In the genomic region with DNA sequence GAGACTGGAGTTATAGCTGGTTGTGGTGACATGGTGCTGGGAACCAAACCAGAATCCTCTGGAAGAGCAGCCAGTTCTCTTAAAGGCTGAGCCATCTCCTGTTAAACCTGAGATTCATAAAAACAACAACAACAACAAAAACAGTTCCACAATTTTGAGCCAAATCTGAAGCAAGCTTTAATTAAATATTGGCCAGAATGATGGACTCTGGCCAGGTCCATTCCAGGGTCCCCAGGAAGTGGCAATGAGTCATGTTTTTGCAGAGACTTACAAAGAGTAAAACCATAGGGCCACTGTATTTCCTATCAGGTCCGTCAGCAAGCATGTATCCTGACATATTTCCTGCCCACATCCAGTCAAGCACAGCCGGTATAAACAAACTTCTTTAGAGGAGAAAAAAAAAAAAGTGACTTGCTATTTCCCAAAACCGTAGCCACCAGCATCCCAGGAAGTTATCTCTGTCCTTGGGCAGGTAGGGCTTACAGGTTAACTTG, we compare ENCODE assay signal across 27 mouse cellular contexts. TPM values are rescaled to one million over a fixed set of nuclear protein-coding genes. Genes with fewer than 3 reads are reported as not detected.
DNase-seq lines count a peak whose midpoint lies in the region; ATAC-seq and TF ChIP-seq lines count a peak whose summit lies in the region.
"Had no signal": no experiment of that assay in that cellular context is flagged by ENCODE, and none has a peak within 500 bp of the region (broad histone marks: within the 10 kb centered on the region; RNA-seq: fewer than 3 reads in every experiment).

No protein-coding gene starts in this region.

- H3K27me3 ChIP-seq in kidney, embryonic 15.5 days: no peaks in the 10 kb centered on the region
- H3K27me3 ChIP-seq in lung, postnatal 0 days (replicated peaks; ENCODE audit: insufficient read depth, low read length): no peaks in the 10 kb centered on the region
- H3K27me3 ChIP-seq in myocyte (ENCODE audit: control insufficient read depth, insufficient read depth, insufficient read length): no peaks in the 10 kb centered on the region
- H3K27me3 ChIP-seq in heart, embryonic 11.5 days (ENCODE audit: control insufficient read depth, insufficient read depth, low read length): no peaks in the 10 kb centered on the region
- H3K27me3 ChIP-seq in midbrain, embryonic 16.5 days (ENCODE audit: control insufficient read depth, insufficient read depth, low read depth, low read length): no peaks in the 10 kb centered on the region
- H3K27me3 ChIP-seq: embryonic facial prominence, embryonic 12.5 days; heart, embryonic 12.5 days; lung, embryonic 15.5 days; midbrain, embryonic 15.5 days; neural tube, embryonic 13.5 days had no signal

- H3K27ac ChIP-seq in kidney, embryonic 15.5 days: no peak overlapping the region
- no peak overlapping the region for H3K27ac ChIP-seq in lung, postnatal 0 days (ENCODE audit: low read length)
- no peak overlapping the region for H3K27ac ChIP-seq in heart, embryonic 11.5 days (ENCODE audit: low read depth, low read length)
- H3K27ac ChIP-seq in midbrain, embryonic 16.5 days (ENCODE audit: low read length): no peak overlapping the region
- H3K27ac ChIP-seq: embryonic facial prominence, embryonic 12.5 days; hindbrain, embryonic 14.5 days; liver, embryonic 14.5 days; lung, embryonic 15.5 days; midbrain, embryonic 15.5 days; neural tube, embryonic 13.5 days had no signal

- H3K4me1 ChIP-seq in kidney, embryonic 15.5 days: 0 out of 2 replicates have a peak, but pooled peaks cover 4% of the 10 kb centered on the region
- H3K4me1 ChIP-seq in lung, postnatal 0 days (ENCODE audit: insufficient read depth, low read depth, low read length): peaks cover 7% of the 10 kb centered on the region; the same call in 1 of the 2 replicates
- H3K4me1 ChIP-seq in lung, adult 2 months (ENCODE audit: control insufficient read depth, insufficient read depth, low read length): peaks cover 5% of the 10 kb centered on the region
- peaks cover 4% of the 10 kb centered on the region; the same call in 1 of the 2 replicates for H3K4me1 ChIP-seq in heart, embryonic 11.5 days (ENCODE audit: control insufficient read depth, insufficient read depth, low read length)
- H3K4me1 ChIP-seq in midbrain, embryonic 16.5 days (ENCODE audit: control insufficient read depth, insufficient read depth, low read length): no peaks in the 10 kb centered on the region
- H3K4me1 ChIP-seq: embryonic facial prominence, embryonic 12.5 days had no signal

- DNase-seq in kidney, adult 11 months: peak; percentile 14
- peak; percentile 27 for DNase-seq in lung, postnatal 0 days (ENCODE audit: low spot score)
- no peak for DNase-seq in lung, adult 2 months
- DNase-seq: adrenal gland, adult 8-10 months; cerebellum, adult 8-10 months; cerebellum, postnatal 25 days; embryo, embryonic 11 days; gastrocnemius, postnatal 14 days; liver; right cerebral cortex, adult 18-20 months; spleen, adult 18-20 months; thymus, postnatal 25 days had no signal

- 51% methylated on average over 3 of the region's 3 CpGs for WGBS in kidney, embryonic 15.5 days
- 15% methylated on average over 3 of the region's 3 CpGs for WGBS in lung, postnatal 0 days
- WGBS in lung, adult 2 months: 20% methylated on average over 3 of the region's 3 CpGs
- WGBS in heart, embryonic 11.5 days (ENCODE audit: insufficient replicate concordance): 47% methylated on average over 3 of the region's 3 CpGs
- 80% methylated on average over 3 of the region's 3 CpGs for WGBS in midbrain, embryonic 16.5 days

- no peaks in the 10 kb centered on the region for H3K79me2 ChIP-seq in myocyte (ENCODE audit: control insufficient read depth, insufficient read depth)

- no peak for ATAC-seq in kidney, embryonic 15.5 days (replicated peaks; ENCODE audit: low FRiP score)
- peak; percentile 60 for ATAC-seq in lung, postnatal 0 days
- 0 out of 2 replicates have a peak, but pooled peaks have one; percentile 45 for ATAC-seq in common myeloid progenitor, adult 5-6 weeks (replicated peaks; ENCODE audit: low read depth, poor library complexity, severe bottlenecking)
- ATAC-seq in heart, embryonic 11.5 days (replicated peaks; ENCODE audit: insufficient number of reproducible peaks, low FRiP score, low TSS enrichment): no peak
- no peak for ATAC-seq in midbrain, embryonic 16.5 days
- ATAC-seq: CD4-positive, CD25-positive, alpha-beta regulatory T cell, adult 4 months; forebrain, embryonic 14.5 days; intestine, postnatal 0 days; midbrain, embryonic 15.5 days had no signal

- peak; percentile 32; the same call in 1 of the 2 replicates for TF ChIP-seq EP300 in lung, postnatal 0 days (IDR thresholded peaks at IDR 0.05)

- no peak overlapping the region for H3ac ChIP-seq in myocyte (ENCODE audit: control insufficient read depth, insufficient read length)

- H3K9me3 ChIP-seq in kidney, embryonic 15.5 days (replicated peaks): no peaks in the 10 kb centered on the region
- no peaks in the 10 kb centered on the region for H3K9me3 ChIP-seq in lung, postnatal 0 days (ENCODE audit: low read length)
- no peaks in the 10 kb centered on the region for H3K9me3 ChIP-seq in heart, embryonic 11.5 days (replicated peaks; ENCODE audit: control insufficient read depth, low read length)
- H3K9me3 ChIP-seq in midbrain, embryonic 16.5 days (replicated peaks; ENCODE audit: control insufficient read depth, low read length, poor library complexity, severe bottlenecking): no peaks in the 10 kb centered on the region
- H3K9me3 ChIP-seq: embryonic facial prominence, embryonic 12.5 days; heart, embryonic 12.5 days; lung, embryonic 15.5 days; midbrain, embryonic 15.5 days; neural tube, embryonic 13.5 days had no signal

- TF ChIP-seq CTCF in lung, postnatal 0 days (IDR thresholded peaks at IDR 0.05): no peak
- no peak for TF ChIP-seq CTCF in lung, adult 2 months (IDR thresholded peaks at IDR 0.05; ENCODE audit: insufficient read depth, low read length)

- H3K4me3 ChIP-seq in kidney, embryonic 15.5 days (replicated peaks): no peak overlapping the region
- no peak overlapping the region for H3K4me3 ChIP-seq in lung, postnatal 0 days (ENCODE audit: low read depth, low read length)
- H3K4me3 ChIP-seq in lung, adult 2 months (replicated peaks; ENCODE audit: extremely low read depth, low read depth, low read length): no peak overlapping the region
- H3K4me3 ChIP-seq in myocyte: no peak overlapping the region
- H3K4me3 ChIP-seq in heart, embryonic 11.5 days (ENCODE audit: low read depth, low read length): no peak overlapping the region
- H3K4me3 ChIP-seq in midbrain, embryonic 16.5 days (ENCODE audit: low read depth, low read length): no peak overlapping the region
- H3K4me3 ChIP-seq: embryonic facial prominence, embryonic 12.5 days; heart, embryonic 12.5 days; lung, embryonic 15.5 days; midbrain, embryonic 15.5 days; neural tube, embryonic 13.5 days had no signal

- H3K9ac ChIP-seq in kidney, embryonic 15.5 days: no peak overlapping the region
- no peak overlapping the region for H3K9ac ChIP-seq in lung, postnatal 0 days (replicated peaks; ENCODE audit: low read depth)
- H3K9ac ChIP-seq in heart, embryonic 11.5 days (ENCODE audit: low read depth, low read length): no peak overlapping the region
- no peak overlapping the region for H3K9ac ChIP-seq in midbrain, embryonic 16.5 days (ENCODE audit: low read depth, low read length)
- H3K9ac ChIP-seq: embryonic facial prominence, embryonic 12.5 days; heart, embryonic 12.5 days; hindbrain, embryonic 14.5 days; liver, embryonic 14.5 days; lung, embryonic 15.5 days; midbrain, embryonic 15.5 days; neural tube, embryonic 13.5 days had no signal

- TF ChIP-seq POLR2A in lung, adult 2 months (IDR thresholded peaks at IDR 0.05; ENCODE audit: borderline replicate concordance, extremely low read depth, low read depth, low read length): no peak
- TF ChIP-seq POLR2A in myocyte (IDR thresholded peaks at IDR 0.05; ENCODE audit: insufficient read length, low read depth): no peak

- no peaks in the 10 kb centered on the region for H3K36me3 ChIP-seq in kidney, embryonic 15.5 days
- no peaks in the 10 kb centered on the region for H3K36me3 ChIP-seq in lung, postnatal 0 days (ENCODE audit: insufficient read depth, low read length)
- no peaks in the 10 kb centered on the region for H3K36me3 ChIP-seq in myocyte (ENCODE audit: control insufficient read depth, insufficient read depth)
- no peaks in the 10 kb centered on the region for H3K36me3 ChIP-seq in heart, embryonic 11.5 days (ENCODE audit: control insufficient read depth, insufficient read depth, low read length)
- no peaks in the 10 kb centered on the region for H3K36me3 ChIP-seq in midbrain, embryonic 16.5 days (ENCODE audit: control insufficient read depth, insufficient read depth, low read length)
- H3K36me3 ChIP-seq: embryonic facial prominence, embryonic 12.5 days; heart, embryonic 12.5 days; lung, embryonic 15.5 days; midbrain, embryonic 15.5 days; neural tube, embryonic 13.5 days had no signal

- H3K4me2 ChIP-seq in kidney, embryonic 15.5 days: no peak overlapping the region
- no peak overlapping the region for H3K4me2 ChIP-seq in lung, postnatal 0 days (replicated peaks; ENCODE audit: low read depth, low read length)
- H3K4me2 ChIP-seq in myocyte (ENCODE audit: low read depth): peak overlapping the region; percentile 30
- no peak overlapping the region for H3K4me2 ChIP-seq in heart, embryonic 11.5 days
- H3K4me2 ChIP-seq in midbrain, embryonic 16.5 days (ENCODE audit: low read length): no peak overlapping the region
- H3K4me2 ChIP-seq: embryonic facial prominence, embryonic 12.5 days; heart, embryonic 12.5 days; hindbrain, embryonic 14.5 days; lung, embryonic 15.5 days; midbrain, embryonic 15.5 days; neural tube, embryonic 13.5 days had no signal

TF ChIP-seq in myocyte, 11 proteins besides CTCF, POLR2A, EP300 and RAD21 (continues in another document):
- TF ChIP-seq USF1 (IDR thresholded peaks at IDR 0.05; ENCODE audit: low read depth) (no peak), TCF12 (IDR thresholded peaks at IDR 0.05; ENCODE audit: insufficient read depth, poor library complexity, severe bottlenecking) (no peak), MYOG (IDR thresholded peaks at IDR 0.05; ENCODE audit: control insufficient read depth in 1 of 3, insufficient read depth in 1 of 3, insufficient read length in 2 of 3, low read depth in 2 of 3) (no peak), POLR2AphosphoS2 (IDR thresholded peaks at IDR 0.05; ENCODE audit: insufficient read length, low read depth) (no peak), CEBPB (IDR thresholded peaks at IDR 0.05; ENCODE audit: insufficient read depth, poor library complexity, severe bottlenecking) (no peak), MYOD1 (IDR thresholded peaks at IDR 0.05; ENCODE audit: control insufficient read depth in 1 of 3, insufficient read length in 2 of 3, low read depth in 2 of 3) (no peak)

RNA-seq across cellular contexts. Expression of a gene that starts 27.0 kb away (rescaled TPM):
- polyA plus RNA-seq in kidney, embryonic 15.5 days (2015; fragmentation: Nextera tagmentation; extraction: Ambion mirVana): 934 and 964 TPM in 2 replicates
- polyA plus RNA-seq in lung, postnatal 0 days (2015; fragmentation: Nextera tagmentation; extraction: Ambion mirVana): 1,202 and 1,335 TPM in 2 replicates
- polyA plus RNA-seq in lung, adult 2 months (2012; rRNA removed): 177 and 466 TPM in 2 replicates
- total RNA-seq in common myeloid progenitor, adult 5-6 weeks (2017): 141 and 175 TPM in 2 replicates
- polyA plus RNA-seq in myocyte (2012; fragmentation: generic; extraction: Trizol): 579 TPM
- 995 and 1,126 TPM in 2 replicates for polyA plus RNA-seq in heart, embryonic 11.5 days (2014; fragmentation: Nextera tagmentation; extraction: Ambion mirVana)
- 591 and 787 TPM in 2 replicates for polyA plus RNA-seq in midbrain, embryonic 16.5 days (2015; fragmentation: Nextera tagmentation; extraction: Ambion mirVana)

Comparison
In these comparisons a context has a peak if more than half of its experiments do, and no peak if none do; other contexts are left out.
1. ATAC-seq: peak in lung, postnatal 0 days (single experiment) and common myeloid progenitor, adult 5-6 weeks (single experiment); none in kidney, embryonic 15.5 days (single experiment), heart, embryonic 11.5 days (single experiment) and midbrain, embryonic 16.5 days (single experiment).